Mouse (Mus musculus) ES-CJ7 (cell line): ENCODE measurements at regions not wholly inside any gene's neighbourhood (a gene's known extent, or its start where the extent isn't known, plus 50 kb on each side); places are given as distances from the start of the nearest gene placed in this dataset.

Experiments
- DNase-seq: peaks from one replicate; pipeline ENCODE4 v3.0.0; 2011; ENCODE audit warnings: low read depth, low spot score

- peak; percentile 3 for DNase-seq
Observed at GRCm38 (mm10) chr14:111149653-111150052, 394.7 kb upstream of the Slitrk6 start.

GRCm38 (mm10) chr14:111116600-111116999, 361.7 kb upstream of the Slitrk6 start:
- DNase-seq, result peak; percentile 94

- no peak for DNase-seq
Observed at GRCm38 (mm10) chr14:111103579-111103978, 348.6 kb upstream of the Slitrk6 start.

GRCm38 (mm10) chr14:111100257-111100656, 345.3 kb upstream of the Slitrk6 start:
- DNase-seq, result no peak

DNA sequence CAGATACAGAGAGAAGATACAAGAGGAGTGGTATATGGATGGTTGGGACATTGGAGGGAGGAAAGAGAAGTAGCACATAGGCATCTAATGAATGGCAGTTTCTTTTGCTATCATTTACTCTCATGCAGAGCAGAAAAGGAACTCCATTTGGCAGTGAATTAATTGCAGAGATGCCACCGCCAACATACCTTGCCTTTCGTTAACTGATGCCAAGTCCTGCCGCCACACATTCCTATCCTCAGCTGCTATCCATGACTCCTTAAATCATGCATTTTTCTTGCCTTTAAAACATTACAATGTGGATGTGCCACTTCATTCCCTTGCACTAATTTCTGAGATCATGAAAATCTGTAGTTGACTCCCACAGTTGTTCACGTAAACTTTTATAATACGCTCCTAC, 341.3 kb upstream of the Slitrk6 start:
- no peak for DNase-seq

DNA sequence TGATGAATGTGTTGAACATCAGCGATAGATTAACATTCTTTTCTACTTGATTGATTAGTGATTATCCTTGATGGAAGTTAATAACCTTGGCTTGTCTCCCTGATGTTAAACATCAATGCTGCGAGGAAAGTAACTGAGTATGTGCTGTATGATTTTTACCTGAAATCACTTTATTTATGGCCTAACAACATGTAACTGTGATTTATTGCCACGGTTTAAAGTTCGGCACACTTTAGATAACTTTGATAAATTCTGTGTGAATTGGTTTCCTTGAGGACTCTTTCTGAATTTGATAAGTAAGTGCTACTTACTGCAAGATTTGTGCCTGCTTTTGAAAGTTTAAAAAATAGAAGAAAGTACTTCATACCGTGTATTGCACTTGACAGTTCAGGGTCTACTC, 319.6 kb upstream of the Slitrk6 start:
- DNase-seq, result no peak

DNA sequence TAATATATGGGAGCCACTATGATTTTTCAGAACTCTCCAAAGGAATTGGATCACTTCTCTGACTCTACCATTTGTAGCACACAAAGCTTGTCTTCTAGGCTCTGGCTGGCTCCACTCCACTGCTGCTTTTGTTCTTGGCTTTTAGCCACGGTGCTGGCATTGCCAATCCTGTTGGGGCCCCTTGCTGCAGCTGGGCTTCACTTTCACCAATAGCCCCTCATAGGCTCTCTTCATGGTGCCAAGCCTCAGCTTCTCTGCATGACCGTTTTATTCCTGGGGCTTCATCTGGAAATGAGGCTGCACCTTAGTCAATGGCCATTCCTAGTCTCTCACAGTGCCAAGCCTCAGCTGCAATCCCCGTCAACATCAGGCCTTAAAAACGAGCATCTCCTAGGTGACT, 318.6 kb upstream of the Slitrk6 start:
- no peak for DNase-seq
